Mouse (Mus musculus) liver, embryonic 11.5 days (tissue): ENCODE measurements at regions not wholly inside any gene's neighbourhood (a gene's known extent, or its start where the extent isn't known, plus 50 kb on each side); places are given as distances from the start of the nearest gene placed in this dataset. TPM values are rescaled to one million over a fixed set of nuclear protein-coding genes. Genes with fewer than 3 reads are reported as not detected.

Experiments used
- microRNA-seq: library from miRNA; unstranded; fragments of <30 nt; microRNA quantifications from one replicate; pipeline ENCODE4, GENCODE M21; 2017; ENCODE audit warnings: borderline number of aligned reads

Small RNAs in the stretch of these regions (microRNA-seq; reads per million reads assigned to microRNA genes)
- gene Mir3963 = not detected
